Mouse (Mus musculus) CH12.LX (cell line): ENCODE data around the gene Kcnb1. TPM values are rescaled to one million over a fixed set of nuclear protein-coding genes. Genes with fewer than 3 reads are reported as not detected.

Experiments used
- DNase-seq: peaks from one replicate; pipeline ENCODE4 v3.0.0-alpha.2; 2013; ENCODE audit errors: extremely low read depth
- H3K27ac ChIP-seq: 2 replicates; pipeline ENCODE4 v1.5.1; 2012; ENCODE audit warnings: low read depth, mild to moderate bottlenecking, control low read depth, moderate library complexity; ENCODE audit not compliant: insufficient read depth
- H3K27me3 ChIP-seq: replicated peaks from 2 replicates; pipeline ENCODE3; 2012; ENCODE audit warnings: inconsistent platforms
- H3K36me3 ChIP-seq, 2 experiments: replicated peaks in 1 of 2; 2 replicates each; pipeline versions ENCODE3 to v1.6.1; 2012; ENCODE audit warnings: inconsistent platforms in 1 of 2, low read length in 1 of 2, mild to moderate bottlenecking in 1 of 2, mixed read lengths in 1 of 2, moderate library complexity in 1 of 2; ENCODE audit not compliant: control insufficient read depth in 1 of 2, insufficient read depth in 1 of 2
- H3K4me1 ChIP-seq, 2 experiments: 2 replicates each; pipeline ENCODE4 v1.6.1; 2012; ENCODE audit warnings: inconsistent platforms in 1 of 2, moderate library complexity in 1 of 2; ENCODE audit not compliant: insufficient read depth in 2 of 2, control insufficient read depth in 1 of 2
- H3K4me2 ChIP-seq: 2 replicates; pipeline ENCODE4 v1.6.1; 2012; ENCODE audit warnings: low read depth, mild to moderate bottlenecking, control low read depth; ENCODE audit not compliant: poor library complexity, insufficient read depth, severe bottlenecking
- H3K4me3 ChIP-seq, 3 experiments: fragments of 150-350 bp in 1 of 3; sonication (generic) in 1 of 3; replicated peaks in 1 of 3; 2 replicates each; pipeline versions ENCODE3 to v1.5.1; 2011 to 2012; ENCODE audit warnings: low read depth in 2 of 3, low read length in 2 of 3, mild to moderate bottlenecking in 2 of 3, moderate library complexity in 2 of 3, control low read depth in 1 of 3, improper control_type of control experiment in 1 of 3, inconsistent platforms in 1 of 3, mixed read lengths in 1 of 3; ENCODE audit not compliant: poor library complexity in 1 of 3
- H3K79me2 ChIP-seq: replicated peaks from 2 replicates; pipeline ENCODE4 v1.6.1; 2012; ENCODE audit warnings: mild to moderate bottlenecking, moderate library complexity; ENCODE audit not compliant: control insufficient read depth, poor library complexity, insufficient read depth, severe bottlenecking; ENCODE audit errors: extremely low read depth
- H3K9ac ChIP-seq: 2 replicates; pipeline ENCODE4 v1.6.1; 2012; ENCODE audit warnings: low read depth, mild to moderate bottlenecking, control low read depth, moderate library complexity; ENCODE audit not compliant: insufficient read depth
- H3K9me3 ChIP-seq: replicated peaks from 2 replicates; pipeline ENCODE3; 2012; ENCODE audit warnings: low read length, inconsistent platforms, mixed read lengths
- CHD2 ChIP-seq: IDR thresholded peaks from 2 replicates; pipeline ENCODE4 v1.6.1; 2011; ENCODE audit warnings: low read length, improper control_type of control experiment
- CTCF ChIP-seq, 2 experiments: IDR thresholded peaks in 1 of 2; conservative IDR thresholded peaks in 1 of 2; 2 replicates each; pipeline ENCODE4 v1.5.1; 2011 to 2012; ENCODE audit warnings: low read depth in 2 of 2, low read length in 2 of 2, improper control_type of control experiment in 1 of 2, inconsistent platforms in 1 of 2, mild to moderate bottlenecking in 1 of 2, moderate library complexity in 1 of 2
- ELF1 ChIP-seq: IDR thresholded peaks from 2 replicates; pipeline ENCODE4 v1.6.1; 2014; ENCODE audit warnings: low read depth, mild to moderate bottlenecking, inconsistent platforms, low read length, improper control_type of control experiment
- EP300 ChIP-seq: IDR thresholded peaks from 2 replicates; pipeline ENCODE4 v1.6.1; 2011; ENCODE audit warnings: low read length, improper control_type of control experiment
- HCFC1 ChIP-seq: IDR thresholded peaks from 2 replicates; pipeline ENCODE4 v1.6.1; 2012; ENCODE audit warnings: low read depth, mild to moderate bottlenecking, inconsistent platforms, low read length, improper control_type of control experiment
- IRF4 ChIP-seq: IDR thresholded peaks from 2 replicates; pipeline ENCODE4 v1.6.1; 2014; ENCODE audit warnings: low read depth, mild to moderate bottlenecking, inconsistent platforms, low read length, improper control_type of control experiment
- JUN ChIP-seq: IDR thresholded peaks from 2 replicates; pipeline ENCODE4 v1.6.1; 2011; ENCODE audit warnings: low read depth, mild to moderate bottlenecking, low read length, improper control_type of control experiment, moderate library complexity; ENCODE audit not compliant: insufficient read depth
- JUND ChIP-seq: conservative IDR thresholded peaks from 2 replicates; pipeline ENCODE4 v1.6.1; 2011; ENCODE audit warnings: low read depth, low read length, improper control_type of control experiment
- KAT2A ChIP-seq: IDR thresholded peaks from 2 replicates; pipeline ENCODE4 v1.6.1; 2012; ENCODE audit warnings: low read length, improper control_type of control experiment, inconsistent platforms; ENCODE audit not compliant: insufficient replicate concordance
- MAFK ChIP-seq: IDR thresholded peaks from 2 replicates; pipeline ENCODE4 v1.6.1; 2011; ENCODE audit warnings: low read length, improper control_type of control experiment; ENCODE audit not compliant: insufficient replicate concordance
- MAX ChIP-seq: IDR thresholded peaks from 2 replicates; pipeline ENCODE4 v1.6.1; 2011; ENCODE audit warnings: low read length, improper control_type of control experiment
- MXI1 ChIP-seq: IDR thresholded peaks from 2 replicates; pipeline ENCODE4 v1.6.1; 2011; ENCODE audit warnings: mild to moderate bottlenecking, low read depth, low read length, improper control_type of control experiment
- MYC ChIP-seq: IDR thresholded peaks from 2 replicates; pipeline ENCODE4 v1.6.1; 2011; ENCODE audit warnings: low read depth, mild to moderate bottlenecking, improper control_type of control experiment, low read length
- NELFE ChIP-seq: IDR thresholded peaks from 2 replicates; pipeline ENCODE4 v1.6.1; 2011; ENCODE audit warnings: low read depth, low read length, improper control_type of control experiment
- POLR2A ChIP-seq: IDR thresholded peaks from 2 replicates; pipeline ENCODE4 v1.6.1; 2011; ENCODE audit warnings: low read depth, mild to moderate bottlenecking, improper control_type of control experiment, low read length
- POLR2AphosphoS2 ChIP-seq: IDR thresholded peaks from 2 replicates; pipeline ENCODE4 v1.6.1; 2011; ENCODE audit warnings: low read depth, low read length, improper control_type of control experiment
- RAD21 ChIP-seq: IDR thresholded peaks from 2 replicates; pipeline ENCODE4 v1.6.1; 2011; ENCODE audit warnings: low read depth, mild to moderate bottlenecking, low read length, improper control_type of control experiment, moderate library complexity
- RCOR1 ChIP-seq: conservative IDR thresholded peaks from 2 replicates; pipeline ENCODE4 v1.6.1; 2012; ENCODE audit warnings: low read depth, mild to moderate bottlenecking, inconsistent platforms, low read length, improper control_type of control experiment
- SIN3A ChIP-seq: IDR thresholded peaks from 2 replicates; pipeline ENCODE4 v1.6.1; 2012; ENCODE audit warnings: low read length, improper control_type of control experiment, inconsistent platforms
- TCF12 ChIP-seq: IDR thresholded peaks from 2 replicates; pipeline ENCODE4 v1.6.1; 2014; ENCODE audit warnings: low read depth, mild to moderate bottlenecking, inconsistent platforms, low read length, improper control_type of control experiment
- UBTF ChIP-seq: IDR thresholded peaks from 2 replicates; pipeline ENCODE4 v1.6.1; 2012; ENCODE audit warnings: low read depth, mild to moderate bottlenecking, inconsistent platforms, low read length, improper control_type of control experiment, moderate library complexity
- USF1 ChIP-seq: IDR thresholded peaks from 2 replicates; pipeline ENCODE4 v1.6.1; 2014; ENCODE audit warnings: low read depth, mild to moderate bottlenecking, inconsistent platforms, low read length, improper control_type of control experiment
- USF2 ChIP-seq: conservative IDR thresholded peaks from 2 replicates; pipeline ENCODE4 v1.6.1; 2011; ENCODE audit warnings: low read depth, low read length, improper control_type of control experiment
- ZMIZ1 ChIP-seq: IDR thresholded peaks from 2 replicates; pipeline ENCODE4 v1.6.1; 2012; ENCODE audit warnings: low read depth, mild to moderate bottlenecking, inconsistent platforms, low read length, improper control_type of control experiment
- dilution Hi-C: fragments of 300-500 bp; cut with MboI; formaldehyde crosslinking; loops from 2 replicates; pipeline ENCODE4 v1.14.3; 2020; ENCODE audit warnings: low sequenced_read_pairs; ENCODE audit not compliant: extremely low pct_unique_long_range_greater_than_20kb, extremely low pct_ligation_motif_present
- in situ Hi-C: fragments of 300-500 bp; cut with MboI; formaldehyde crosslinking; loops from 3 replicates; pipeline ENCODE4 v1.14.3; 2019; ENCODE audit warnings: low sequenced_read_pairs, low pct_ligation_motif_present, low pct_unique_long_range_greater_than_20kb, mixed read lengths
- polyA plus RNA-seq: library from polyadenylated mRNA; unstranded; fragments of >175 nt; gene quantifications from 2 replicates; pipeline ENCODE4 v1.2.1, GENCODE M21; 2012; ENCODE audit warnings: low read depth; ENCODE audit not compliant: insufficient read length
- total RNA-seq, 2 experiments: library from RNA; depleted of rRNA; stranded (reverse); fragments of 300-350 nt in 1 of 2; fragments of >200 nt in 1 of 2; gene quantifications; 2 replicates each; pipeline ENCODE4 v1.2.3; 2012 to 2014

Gene Kcnb1
- total and polyA plus RNA-seq, 3 experiments = 2.5 to 6.6 (median 5.1) TPM

GRCm38 (mm10) chr2:167066528-167067516 is 123.1 kb downstream of the Kcnb1 start:
- Histone ChIP-seq H3K9me3 (no peaks in the 10 kb centered on the region), H3K27ac (peak overlapping the region; percentile 6; the same call in 1 of the 2 replicates), H3K4me2 (no peak overlapping the region)
- dilution Hi-C loops (no loop called here), in situ Hi-C loops (loop anchor here (10.0 kb wide), 2 partner anchors 358 to 418 kb away; partner anchors contain the start of gene Slc9a8)
- TF ChIP-seq POLR2AphosphoS2 (peak; percentile 99), MAX (peak; percentile 91), JUND (peak; percentile 31; the same call in 1 of the 2 replicates), USF2 (no peak), KAT2A (0 out of 2 replicates have a peak, but pooled peaks have one; percentile 50), SIN3A (peak; percentile 60; the same call in 1 of the 2 replicates), UBTF (no peak), NELFE (peak; percentile 58; the same call in 1 of the 2 replicates), IRF4 (no peak), POLR2A (peak; percentile 64), CTCF (conservative IDR thresholded peaks at IDR 0.05 in 1 of 2, IDR thresholded peaks at IDR 0.05 in 1 of 2; ENCODE audit: low read depth in 2 of 2, low read length in 2 of 2) (peak in 1 of 2 experiments; percentile 10; a peak in 1 of 4 replicates), ZMIZ1 (peak; percentile 79), JUN (no peak), MAFK (peak; percentile 39; the same call in 1 of the 2 replicates), CHD2 (peak; percentile 91), TCF12 (no peak), USF1 (peak; percentile 19; the same call in 1 of the 2 replicates), RAD21 (no peak), HCFC1 (no peak), RCOR1 (peak; percentile 54; the same call in 1 of the 2 replicates), MYC (peak; percentile 89), EP300 (no peak; the same call in 1 of the 2 replicates), MXI1 (peak; percentile 56; the same call in 1 of the 2 replicates), ELF1 (0 out of 2 replicates have a peak, but pooled peaks have one; percentile 24)
- TF ChIP-seq, all 38 proteins: peak for 16
- H3K27me3 ChIP-seq = no peaks in the 10 kb centered on the region
- peaks cover 2 to 31% of the 10 kb centered on the region in 2 experiments; a peak in 3 of 4 replicates for H3K4me1 ChIP-seq
- H3K79me2 ChIP-seq = peaks cover 23% of the 10 kb centered on the region
- no peak overlapping the region for H3K4me3 ChIP-seq
- H3K9ac ChIP-seq = no peak overlapping the region
- DNase-seq = peak; percentile 71
- H3K36me3 ChIP-seq = peaks cover 20 to 30% of the 10 kb centered on the region in 2 experiments
